Mouse (Mus musculus) G1E (cell line): ENCODE measurements at regions not wholly inside any gene's neighbourhood (a gene's known extent, or its start where the extent isn't known, plus 50 kb on each side); places are given as distances from the start of the nearest gene placed in this dataset.

Experiments used
- ATAC-seq: 2 replicates; pipeline ENCODE4 v1.8.0; 2016; ENCODE audit warnings: mild to moderate bottlenecking; ENCODE audit not compliant: insufficient number of reproducible peaks, poor library complexity, low FRiP score, severe bottlenecking; ENCODE audit errors: extremely low read depth
- DNase-seq: peaks from one replicate; pipeline ENCODE4 v3.0.0; 2012; ENCODE audit warnings: low spot score
- H3K27me3 ChIP-seq: 2 replicates; pipeline ENCODE4 v1.6.1; 2012; ENCODE audit warnings: mild to moderate bottlenecking, low read length, inconsistent platforms; ENCODE audit not compliant: insufficient read depth
- H3K36me3 ChIP-seq: replicated peaks from 2 replicates; pipeline ENCODE3; 2012; ENCODE audit warnings: mild to moderate bottlenecking, inconsistent platforms
- H3K4me1 ChIP-seq: 2 replicates; pipeline ENCODE4 v1.6.1; 2012; ENCODE audit warnings: low read depth, low read length, inconsistent platforms, mixed read lengths; ENCODE audit not compliant: insufficient read depth
- H3K4me3 ChIP-seq: 2 replicates; pipeline ENCODE4 v1.5.1; 2012; ENCODE audit warnings: low read depth, mild to moderate bottlenecking, inconsistent platforms, low read length, moderate library complexity, mixed read lengths
- H3K9me3 ChIP-seq: replicated peaks from 2 replicates; pipeline ENCODE4 v1.6.1; 2012; ENCODE audit warnings: inconsistent platforms
- CTCF ChIP-seq: IDR thresholded peaks from 2 replicates; pipeline ENCODE4 v1.5.1; 2012; ENCODE audit warnings: low read depth, low read length, inconsistent platforms, mixed read lengths
- GATA1 ChIP-seq: IDR thresholded peaks from 2 replicates; pipeline ENCODE4 v1.6.1; 2012; ENCODE audit warnings: borderline replicate concordance, low read length, inconsistent platforms, mixed read lengths
- GATA2 ChIP-seq: IDR thresholded peaks from 2 replicates; pipeline ENCODE4 v1.6.1; 2012; ENCODE audit warnings: low read depth, low read length, inconsistent platforms, borderline replicate concordance
- POLR2AphosphoS5 ChIP-seq: IDR thresholded peaks from 2 replicates; pipeline ENCODE4 v1.6.1; 2012; ENCODE audit warnings: low read depth, low read length, inconsistent platforms; ENCODE audit not compliant: insufficient replicate concordance
- TAL1 ChIP-seq: conservative IDR thresholded peaks from 2 replicates; pipeline ENCODE4 v1.6.1; 2012; ENCODE audit warnings: low read depth, low read length, inconsistent platforms, mixed read lengths

DNA sequence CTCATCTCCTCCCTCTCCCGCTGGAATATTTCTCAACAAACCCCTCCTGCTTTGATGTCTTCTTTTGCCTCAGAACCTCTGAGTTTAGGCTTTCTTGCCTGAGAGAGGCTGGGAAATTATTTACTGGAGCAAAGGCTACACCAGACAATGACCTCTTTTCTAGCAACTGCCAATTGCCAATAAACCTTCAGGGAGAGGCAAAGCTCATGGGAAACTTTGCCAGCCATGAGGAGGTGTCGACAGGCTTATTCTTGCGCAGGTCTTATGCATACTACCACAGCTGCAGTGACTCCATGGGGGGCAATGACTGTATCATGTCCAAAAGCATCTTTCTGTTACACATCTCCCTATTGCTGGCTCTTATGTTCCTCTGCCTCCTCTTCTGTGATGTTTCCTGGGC lies 260.0 kb downstream of the Plpp3 start:
- no peak for ATAC-seq
- Histone ChIP-seq H3K4me1 (no peaks in the 10 kb centered on the region), H3K27me3 (no peaks in the 10 kb centered on the region), H3K9me3 (peaks cover 37% of the 10 kb centered on the region), H3K4me3 (no peak overlapping the region), H3K36me3 (no peaks in the 10 kb centered on the region)
- TF ChIP-seq CTCF (no peak), TAL1 (no peak), GATA1 (no peak), POLR2AphosphoS5 (no peak), GATA2 (no peak)
- no peak for DNase-seq

DNA sequence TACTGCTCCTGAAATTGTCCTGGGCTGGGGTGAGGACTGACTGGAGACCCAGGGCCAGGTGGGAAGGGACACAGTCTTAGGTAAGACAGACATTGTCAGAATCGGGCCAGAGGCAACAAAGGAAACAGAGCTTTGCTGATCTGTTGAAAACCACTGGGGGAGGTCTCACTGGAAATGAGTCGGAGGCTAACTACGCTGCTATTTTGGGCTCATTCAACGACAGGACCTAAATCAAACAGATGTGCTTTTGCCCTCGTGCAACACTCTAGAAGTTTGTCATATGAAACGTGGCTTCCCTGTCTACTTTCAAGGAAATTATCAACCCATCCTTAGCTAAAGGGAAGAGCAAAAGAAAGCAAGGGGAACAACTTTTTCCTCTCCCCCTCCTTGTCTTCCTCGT lies 265.3 kb downstream of the Plpp3 start:
- H3K36me3 ChIP-seq = no peaks in the 10 kb centered on the region
- DNase-seq = no peak
- H3K4me1 ChIP-seq = no peaks in the 10 kb centered on the region
- no peak overlapping the region for H3K4me3 ChIP-seq
- ATAC-seq = no peak
- H3K27me3 ChIP-seq = no peaks in the 10 kb centered on the region
- H3K9me3 ChIP-seq = peaks cover 62% of the 10 kb centered on the region
- TF ChIP-seq GATA1 (no peak), TAL1 (no peak), POLR2AphosphoS5 (no peak), GATA2 (no peak), CTCF (no peak)

DNA sequence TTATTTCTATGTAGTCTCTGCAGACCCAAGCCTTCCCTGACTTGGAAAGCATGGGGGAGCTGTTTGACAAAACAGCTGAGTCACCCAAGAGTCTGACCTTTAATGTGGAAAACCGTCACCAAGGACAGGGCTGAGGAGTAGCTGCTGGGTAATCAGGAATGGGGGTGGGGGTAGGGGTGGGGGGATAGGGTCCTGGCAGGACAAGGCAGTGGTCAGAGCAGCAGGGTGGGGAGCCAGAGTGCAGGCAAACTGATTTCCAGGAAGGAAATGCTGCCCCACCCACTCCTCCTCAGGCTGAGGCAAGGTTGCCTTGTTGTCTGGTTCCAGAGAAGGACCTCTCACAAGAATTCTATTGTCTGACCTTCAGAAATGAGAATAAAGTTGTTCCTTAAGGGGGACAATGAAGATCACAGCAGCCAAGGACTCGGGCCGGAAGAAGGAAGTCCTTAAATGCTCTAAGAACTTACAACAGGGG lies 266.6 kb downstream of the Plpp3 start:
- ATAC-seq (no peak), DNase-seq (no peak)
- H3K4me1 ChIP-seq = no peaks in the 10 kb centered on the region
- TF ChIP-seq POLR2AphosphoS5 (no peak), TAL1 (no peak), GATA1 (no peak), CTCF (no peak)
- H3K36me3 ChIP-seq = no peaks in the 10 kb centered on the region
- H3K27me3 ChIP-seq = no peaks in the 10 kb centered on the region
- peaks cover 62% of the 10 kb centered on the region for H3K9me3 ChIP-seq
- H3K4me3 ChIP-seq = no peak overlapping the region

DNA sequence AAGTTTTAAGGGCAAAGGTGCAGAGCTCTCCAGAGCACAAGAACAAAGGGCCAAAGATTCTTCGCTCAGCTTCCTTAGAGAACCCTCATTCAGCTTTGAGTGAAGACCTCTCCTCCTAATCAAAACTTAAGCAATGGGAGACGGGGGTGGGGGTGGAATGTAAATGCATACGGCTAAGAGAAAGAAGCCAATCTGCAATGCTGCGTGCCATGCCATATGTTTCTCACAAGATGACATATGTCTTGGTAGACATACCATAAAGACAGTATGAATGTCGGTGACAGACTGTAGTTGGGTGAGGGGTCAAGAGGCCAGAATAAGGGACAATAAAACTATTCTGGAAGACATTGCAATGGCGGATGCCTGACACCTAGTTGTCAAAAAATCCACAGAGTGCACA lies 267.9 kb downstream of the Plpp3 start:
- Histone ChIP-seq H3K4me1 (no peaks in the 10 kb centered on the region), H3K36me3 (no peaks in the 10 kb centered on the region), H3K4me3 (no peak overlapping the region), H3K27me3 (no peaks in the 10 kb centered on the region), H3K9me3 (peaks cover 65% of the 10 kb centered on the region)
- TF ChIP-seq TAL1 (no peak), CTCF (no peak), POLR2AphosphoS5 (no peak), GATA1 (no peak), GATA2 (no peak)
- DNase-seq (no peak), ATAC-seq (no peak)

DNA sequence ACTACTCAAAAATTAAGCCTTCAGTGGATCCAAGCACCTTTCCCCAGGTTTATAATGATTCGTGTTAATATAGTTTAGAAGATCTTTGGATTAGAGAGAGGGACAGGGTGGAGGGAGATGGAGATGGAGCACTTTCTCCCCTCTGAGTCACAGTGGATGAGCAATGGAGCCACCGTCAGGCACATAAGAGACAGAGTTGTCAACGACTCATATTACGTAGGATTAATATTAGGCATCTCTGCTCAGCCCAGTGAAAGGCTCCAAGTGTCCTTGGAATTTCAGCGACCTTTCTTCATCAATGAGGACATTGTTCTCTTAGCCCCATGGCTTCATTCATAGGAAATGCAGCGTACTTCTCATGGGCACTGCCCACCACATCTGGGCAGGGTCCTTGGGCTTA lies 270.4 kb downstream of the Plpp3 start:
- Histone ChIP-seq H3K4me3 (no peak overlapping the region), H3K9me3 (peaks cover 71% of the 10 kb centered on the region), H3K36me3 (no peaks in the 10 kb centered on the region), H3K4me1 (no peaks in the 10 kb centered on the region), H3K27me3 (no peaks in the 10 kb centered on the region)
- no peak for DNase-seq
- no peak for TF ChIP-seq TAL1
- TF ChIP-seq GATA1 = no peak
- no peak for TF ChIP-seq POLR2AphosphoS5
- TF ChIP-seq CTCF = no peak
- TF ChIP-seq GATA2 = no peak
- ATAC-seq = no peak

DNA sequence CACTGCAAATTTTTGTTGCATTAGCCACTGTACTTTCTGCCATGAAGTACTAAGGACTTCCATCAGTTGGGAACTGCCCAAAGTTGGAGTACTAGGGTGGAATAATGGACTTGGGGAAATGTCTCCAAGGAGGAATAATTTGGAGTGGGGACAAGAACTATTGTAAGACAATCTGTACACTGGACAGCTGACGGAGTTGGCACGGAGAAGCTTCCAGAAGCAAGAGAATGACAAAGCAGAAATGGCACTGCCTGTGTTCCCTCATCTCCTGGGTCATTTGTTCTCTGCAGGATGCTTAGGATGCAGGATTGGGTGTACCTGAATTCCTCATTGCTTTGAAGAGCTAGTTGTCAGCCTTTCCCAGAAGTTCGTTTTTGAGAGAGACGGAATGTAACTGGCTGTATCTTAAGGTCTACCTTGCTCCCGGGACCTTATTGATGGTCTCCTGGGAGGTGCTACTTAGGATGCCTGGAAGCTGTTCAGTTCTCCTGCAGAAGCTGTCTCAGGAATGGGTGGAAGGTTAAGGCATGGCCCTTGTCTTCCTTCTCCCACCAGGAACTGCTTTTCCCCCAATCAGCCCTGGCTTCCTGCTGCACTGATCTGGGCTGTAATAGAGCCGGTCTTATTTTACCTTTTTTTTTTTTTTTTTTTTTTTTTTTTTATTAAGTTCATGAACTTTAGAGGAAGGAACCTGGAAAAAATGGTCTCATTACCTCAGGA lies 272.4 kb downstream of the Plpp3 start:
- H3K4me1 ChIP-seq = no peaks in the 10 kb centered on the region
- ATAC-seq = no peak
- TF ChIP-seq GATA1 (no peak), TAL1 (no peak), POLR2AphosphoS5 (no peak), CTCF (no peak), GATA2 (no peak)
- DNase-seq = no peak
- H3K9me3 ChIP-seq = peaks cover 61% of the 10 kb centered on the region
- H3K27me3 ChIP-seq = no peaks in the 10 kb centered on the region
- H3K4me3 ChIP-seq = no peak overlapping the region
- H3K36me3 ChIP-seq = no peaks in the 10 kb centered on the region

DNA sequence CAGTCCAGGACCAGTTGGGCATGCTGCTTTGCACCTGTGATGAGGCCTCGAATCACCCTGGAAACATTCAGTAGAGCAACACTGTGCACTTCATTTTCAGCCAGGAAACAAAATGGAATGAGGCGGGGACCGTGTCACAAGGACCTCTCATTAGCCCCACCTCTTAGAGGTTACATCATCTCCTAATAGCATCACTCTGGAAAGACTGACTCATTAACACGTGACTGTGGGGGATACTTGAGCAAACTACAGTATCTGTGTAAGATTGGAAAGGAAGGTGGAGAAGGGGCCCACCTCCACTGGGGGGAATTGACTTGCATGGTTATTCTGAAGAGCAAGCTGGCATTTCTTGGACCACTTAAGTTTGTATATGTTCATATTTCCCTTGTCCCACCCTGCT lies 275.3 kb downstream of the Plpp3 start:
- H3K9me3 ChIP-seq = peaks cover 41% of the 10 kb centered on the region
- TF ChIP-seq TAL1 (no peak), GATA1 (no peak), POLR2AphosphoS5 (no peak), CTCF (no peak), GATA2 (no peak)
- DNase-seq (no peak), ATAC-seq (no peak)
- no peaks in the 10 kb centered on the region for H3K27me3 ChIP-seq
- no peaks in the 10 kb centered on the region for H3K4me1 ChIP-seq
- H3K36me3 ChIP-seq = no peaks in the 10 kb centered on the region
- no peak overlapping the region for H3K4me3 ChIP-seq
